Mouse (Mus musculus) stomach, postnatal 0 days (tissue): ENCODE results near the gene Gm49368.

ENCODE experiments used
- CTCF ChIP-seq: IDR thresholded peaks from 2 replicates; pipeline ENCODE4 v1.5.1; 2016; ENCODE audit warnings: antibody characterized with exemption, low read depth, mild to moderate bottlenecking, moderate library complexity
- EP300 ChIP-seq: optimal IDR thresholded peaks from 2 replicates; pipeline ENCODE3; 2016; ENCODE audit warnings: antibody characterized with exemption

GRCm38 (mm10) chr7:128050739-128051138 is 11.7 kb upstream of the Gm49368 start:
- TF ChIP-seq EP300 = no peak
- no peak for TF ChIP-seq CTCF
